Mouse (Mus musculus): ENCODE measurements around the gene Ccdc15.
A peak's percentile ranks its signal among the peaks of the same experiment; 100 is the strongest.

The Ccdc15 gene

GRCm38 (mm10) chr9:37347988-37348642, at the start of gene Ccdc15:
TSS of gene Ccdc15 (minus strand) at chr9:37348432.
- peak; percentile 96 for DNase-seq (ENCODE audit: low spot score in 2 of 2)

- no peak for DNase-seq (ENCODE audit: low spot score in 2 of 2)
Observed at GRCm38 (mm10) chr9:37393482-37394131, 45.4 kb upstream of the Ccdc15 start.

- no peak for DNase-seq (ENCODE audit: low spot score in 2 of 2)
Observed at GRCm38 (mm10) chr9:37392071-37392470, 43.8 kb upstream of the Ccdc15 start.

- DNase-seq (ENCODE audit: low spot score in 2 of 2): no peak
Observed at GRCm38 (mm10) chr9:37390891-37391290, 42.7 kb upstream of the Ccdc15 start.

- peak in 1 of 2 experiments; percentile 26 for DNase-seq (ENCODE audit: low spot score in 2 of 2)
Observed at GRCm38 (mm10) chr9:37384284-37385182, 36.3 kb upstream of the Ccdc15 start.

GRCm38 (mm10) chr9:37383161-37383560, 34.9 kb upstream of the Ccdc15 start:
- DNase-seq (ENCODE audit: low spot score in 2 of 2): no peak

- DNase-seq (ENCODE audit: low spot score in 2 of 2): peak; percentile 26 to 45
Observed at GRCm38 (mm10) chr9:37375718-37376117, 27.5 kb upstream of the Ccdc15 start.

GRCm38 (mm10) chr9:37371232-37371801, 23.1 kb upstream of the Ccdc15 start:
- no peak for DNase-seq (ENCODE audit: low spot score in 2 of 2)

- peak; percentile 65 to 75 for DNase-seq (ENCODE audit: low spot score in 2 of 2)
Observed at GRCm38 (mm10) chr9:37368860-37369259, 20.6 kb upstream of the Ccdc15 start.

GRCm38 (mm10) chr9:37368081-37368830, 20.0 kb upstream of the Ccdc15 start:
- DNase-seq (ENCODE audit: low spot score in 2 of 2): no peak

- no peak for DNase-seq (ENCODE audit: low spot score in 2 of 2)
Observed at GRCm38 (mm10) chr9:37367301-37368080, 19.3 kb upstream of the Ccdc15 start, which contains the start of gene Hepacam. TSS of gene Hepacam (plus strand) at chr9:37367351.

GRCm38 (mm10) chr9:37365706-37366105, 17.5 kb upstream of the Ccdc15 start:
- no peak for DNase-seq (ENCODE audit: low spot score in 2 of 2)

- DNase-seq (ENCODE audit: low spot score in 2 of 2): no peak
Observed at GRCm38 (mm10) chr9:37364392-37364791, 16.2 kb upstream of the Ccdc15 start.

GRCm38 (mm10) chr9:37363551-37363950, 15.3 kb upstream of the Ccdc15 start:
- DNase-seq (ENCODE audit: low spot score in 2 of 2): no peak

- DNase-seq (ENCODE audit: low spot score in 2 of 2): no peak
Observed at GRCm38 (mm10) chr9:37362881-37363280, 14.6 kb upstream of the Ccdc15 start.

GRCm38 (mm10) chr9:37362084-37362483, 13.9 kb upstream of the Ccdc15 start:
- DNase-seq (ENCODE audit: low spot score in 2 of 2): no peak

- no peak for DNase-seq (ENCODE audit: low spot score in 2 of 2)
Observed at GRCm38 (mm10) chr9:37359331-37360220, 11.3 kb upstream of the Ccdc15 start.

GRCm38 (mm10) chr9:37358713-37359330, 10.6 kb upstream of the Ccdc15 start:
- DNase-seq (ENCODE audit: low spot score in 2 of 2): no peak

GRCm38 (mm10) chr9:37354485-37354884, 6.3 kb upstream of the Ccdc15 start:
- no peak for DNase-seq (ENCODE audit: low spot score in 2 of 2)

Measured in heart, adult 9 months (tissue).